Comparison of ENCODE assay signal across 7 mouse cellular contexts in genomic region chr9:96916620-96917538, GRCm38 (mm10). TPM values are rescaled to one million over a fixed set of nuclear protein-coding genes. Genes with fewer than 3 reads are reported as not detected.
DNase-seq lines count a peak whose midpoint lies in the region; ATAC-seq and TF ChIP-seq lines count a peak whose summit lies in the region.

No protein-coding gene starts in this region.

- no peak overlapping the region for H3K27ac ChIP-seq in embryonic facial prominence, embryonic 12.5 days
- no peak overlapping the region for H3K27ac ChIP-seq in limb, embryonic 10.5 days
- H3K27ac ChIP-seq in midbrain, embryonic 15.5 days = no peak overlapping the region
- H3K27ac ChIP-seq in spleen, adult 2 months (ENCODE audit: insufficient read depth, low read length) = no peak overlapping the region

- no peak overlapping the region for H3K4me2 ChIP-seq in embryonic facial prominence, embryonic 12.5 days (replicated peaks)
- no peak overlapping the region for H3K4me2 ChIP-seq in midbrain, embryonic 15.5 days

- TF ChIP-seq POLR2A in spleen, adult 2 months (IDR thresholded peaks at IDR 0.05; ENCODE audit: low read depth, low read length) = no peak

- ATAC-seq in embryonic facial prominence, embryonic 12.5 days (ENCODE audit: insufficient number of reproducible peaks, insufficient read depth, low FRiP score, low TSS enrichment) = peak; percentile 80; the same call in 1 of the 2 replicates
- ATAC-seq in midbrain, embryonic 15.5 days (replicated peaks) = peak; percentile 88

- WGBS in embryonic facial prominence, embryonic 12.5 days = 40% methylated on average over 27 of the region's 27 CpGs
- 45% methylated on average over 27 of the region's 27 CpGs for WGBS in limb, embryonic 10.5 days
- WGBS in midbrain, embryonic 15.5 days = 34% methylated on average over 27 of the region's 27 CpGs
- WGBS in spleen, adult 2 months = 38% methylated on average over 27 of the region's 27 CpGs

- peak; percentile 93; the same call in 1 of the 2 replicates for TF ChIP-seq CTCF in spleen, adult 2 months (IDR thresholded peaks at IDR 0.05; ENCODE audit: extremely low read depth, insufficient read depth, insufficient read length, insufficient replicate concordance)

- no peaks in the 10 kb centered on the region for H3K9me3 ChIP-seq in embryonic facial prominence, embryonic 12.5 days
- H3K9me3 ChIP-seq in limb, embryonic 10.5 days (replicated peaks) = no peaks in the 10 kb centered on the region
- H3K9me3 ChIP-seq in midbrain, embryonic 15.5 days = no peaks in the 10 kb centered on the region

- H3K27me3 ChIP-seq in embryonic facial prominence, embryonic 12.5 days = no peaks in the 10 kb centered on the region
- H3K27me3 ChIP-seq in limb, embryonic 10.5 days (ENCODE audit: low read depth, poor library complexity, severe bottlenecking) = no peaks in the 10 kb centered on the region
- no peaks in the 10 kb centered on the region for H3K27me3 ChIP-seq in midbrain, embryonic 15.5 days (replicated peaks)
- no peaks in the 10 kb centered on the region for H3K27me3 ChIP-seq in spleen, adult 2 months (ENCODE audit: control insufficient read depth, insufficient read depth, low read length)

- H3K4me1 ChIP-seq in embryonic facial prominence, embryonic 12.5 days = no peaks in the 10 kb centered on the region
- H3K4me1 ChIP-seq in limb, embryonic 10.5 days = 0 out of 2 replicates have a peak, but pooled peaks cover 3% of the 10 kb centered on the region
- peaks cover 5% of the 10 kb centered on the region for H3K4me1 ChIP-seq in midbrain, embryonic 15.5 days
- no peaks in the 10 kb centered on the region for H3K4me1 ChIP-seq in spleen, adult 2 months (ENCODE audit: control insufficient read depth, insufficient read depth, insufficient read length)

- no peak overlapping the region for H3K9ac ChIP-seq in embryonic facial prominence, embryonic 12.5 days
- H3K9ac ChIP-seq in midbrain, embryonic 15.5 days = no peak overlapping the region

- H3K36me3 ChIP-seq in embryonic facial prominence, embryonic 12.5 days = no peaks in the 10 kb centered on the region
- H3K36me3 ChIP-seq in limb, embryonic 10.5 days = no peaks in the 10 kb centered on the region
- H3K36me3 ChIP-seq in midbrain, embryonic 15.5 days (replicated peaks) = no peaks in the 10 kb centered on the region
- no peaks in the 10 kb centered on the region for H3K36me3 ChIP-seq in spleen, adult 2 months (ENCODE audit: control insufficient read depth, insufficient read depth, low read length)

- no peak overlapping the region for H3K4me3 ChIP-seq in embryonic facial prominence, embryonic 12.5 days
- H3K4me3 ChIP-seq in limb, embryonic 10.5 days = no peak overlapping the region
- H3K4me3 ChIP-seq in midbrain, embryonic 15.5 days = no peak overlapping the region
- H3K4me3 ChIP-seq in spleen, adult 2 months (ENCODE audit: extremely low read depth, insufficient read depth, insufficient read length) = no peak overlapping the region

- DNase-seq in adrenal gland, postnatal 14 days = peak; percentile 95
- peak; percentile 89 to 97 for DNase-seq in heart, adult 18-20 months
- DNase-seq in kidney, adult 18-20 months = peak; percentile 98
- peak; percentile 96 for DNase-seq in limb, embryonic 10.5 days (ENCODE audit: low spot score)
- DNase-seq in spleen, adult 2 months (ENCODE audit: low read depth in 1 of 2, low spot score in 2 of 2) = peak; percentile 71 to 84

RNA-seq across cellular contexts. Expression of gene Pxylp1, which starts 24.4 kb away (rescaled TPM):
- 8.0 and 8.4 TPM in 2 replicates for total RNA-seq in adrenal gland, postnatal 14 days (2021)
- polyA plus RNA-seq in embryonic facial prominence, embryonic 12.5 days (2016; fragmentation: Nextera tagmentation; extraction: Ambion mirVana) = 25.4 and 25.6 TPM in 2 replicates
- 10 to 100 TPM; 11.7 to 15.8 TPM for total RNA-seq in heart, adult 18-20 months (2021)
- 11.4 and 15.3 TPM in 2 replicates for polyA plus RNA-seq in limb, embryonic 10.5 days (2016; fragmentation: Nextera tagmentation; extraction: Ambion mirVana)
- 42.4 and 48.6 TPM in 2 replicates for polyA plus RNA-seq in midbrain, embryonic 15.5 days (2015; fragmentation: Nextera tagmentation; extraction: Ambion mirVana)
- polyA plus RNA-seq in spleen, adult 2 months (2012; rRNA removed) = 3.4 and 4.7 TPM in 2 replicates
